Mouse (Mus musculus) heart, postnatal 0 days (tissue): ENCODE data around the gene Gm28051. TPM values are rescaled to one million over a fixed set of nuclear protein-coding genes. Genes with fewer than 3 reads are reported as not detected.
A peak's percentile ranks its signal among the peaks of the same experiment; 100 is the strongest.

Experiments used
- ATAC-seq: fragments of 200-750 bp; cut with Nextera tagmentation; 2 replicates; pipeline ENCODE4 v1.8.0; 2017; ENCODE audit warnings: low read depth, moderate number of reproducible peaks, moderate library complexity; ENCODE audit not compliant: insufficient read depth
- DNase-seq: peaks from one replicate; pipeline ENCODE4 v3.0.0-alpha.2; 2016; ENCODE audit warnings: low spot score
- H3K27ac ChIP-seq: fragments of 300-500 bp; sonication (generic); 2 replicates; pipeline ENCODE4 v1.5.1; 2014; ENCODE audit warnings: low read depth, mild to moderate bottlenecking
- H3K27me3 ChIP-seq: fragments of 300-500 bp; sonication (generic); 2 replicates; pipeline ENCODE4 v1.6.1; 2014; ENCODE audit warnings: low read length, mixed read lengths; ENCODE audit not compliant: control insufficient read depth, insufficient read depth
- H3K36me3 ChIP-seq: fragments of 300-500 bp; sonication (generic); replicated peaks from 2 replicates; pipeline ENCODE4 v1.6.1; 2014; ENCODE audit warnings: low read length, mixed read lengths; ENCODE audit not compliant: control insufficient read depth, insufficient read depth
- H3K4me1 ChIP-seq: fragments of 300-500 bp; sonication (generic); 2 replicates; pipeline ENCODE4 v1.6.1; 2014; ENCODE audit warnings: antibody characterized with exemption; ENCODE audit not compliant: control insufficient read depth, insufficient read depth
- H3K4me2 ChIP-seq: fragments of 300-500 bp; sonication (generic); 2 replicates; pipeline ENCODE4 v1.6.1; 2014; ENCODE audit warnings: low read depth, mild to moderate bottlenecking, low read length, moderate library complexity
- H3K4me3 ChIP-seq: fragments of 300-500 bp; sonication (generic); 2 replicates; pipeline ENCODE4 v1.5.1; 2014; ENCODE audit warnings: low read depth, low read length
- H3K9ac ChIP-seq: fragments of 300-500 bp; sonication (generic); replicated peaks from 2 replicates; pipeline ENCODE4 v1.6.1; 2014; ENCODE audit warnings: low read depth, low read length, mixed read lengths
- H3K9me3 ChIP-seq: fragments of 300-500 bp; sonication (generic); replicated peaks from 2 replicates; pipeline ENCODE4 v1.6.1; 2016; ENCODE audit warnings: low read length; ENCODE audit not compliant: control insufficient read depth
- CTCF ChIP-seq: IDR thresholded peaks from 2 replicates; pipeline ENCODE4 v1.5.1; 2016; ENCODE audit warnings: antibody characterized with exemption, control low read depth, low read depth
- EP300 ChIP-seq: IDR thresholded peaks from 2 replicates; pipeline ENCODE4 v1.6.1; 2016; ENCODE audit warnings: antibody characterized with exemption, low read depth
- WGBS: fragments of 180-500 bp; shearing (Covaris S2); extraction: QIAGEN DNeasy Blood & Tissue Kit; methylation state at CpG from one replicate; pipeline ENCODE4 v1.1.7; 2014; 5-methylcytosine and 5-hydroxymethylcytosine counted together
- polyA plus RNA-seq: library from polyadenylated mRNA; unstranded; fragments of >200 nt; fragmentation: Nextera tagmentation; extraction: Ambion mirVana; gene quantifications from 2 replicates; pipeline ENCODE4 v1.2.1, GENCODE M21; 2015
- total RNA-seq: library from RNA; depleted of rRNA; stranded (reverse); fragments of >200 nt; gene quantifications from 2 replicates; pipeline ENCODE4 v1.2.3, GENCODE M21; 2014; ENCODE audit warnings: low replicate concordance

Gm28051 gene
- total and polyA plus RNA-seq, 2 experiments from 2014 or later = not detected

GRCm38 (mm10) chr12:102722451-102722850 lies 35.1 kb downstream of the Gm28051 start:
- Histone ChIP-seq H3K4me2 (no peak overlapping the region), H3K27me3 (no peaks in the 10 kb centered on the region), H3K27ac (no peak overlapping the region), H3K4me3 (no peak overlapping the region), H3K9ac (no peak overlapping the region), H3K36me3 (no peaks in the 10 kb centered on the region), H3K4me1 (no peaks in the 10 kb centered on the region), H3K9me3 (no peaks in the 10 kb centered on the region)
- DNase-seq = no peak
- TF ChIP-seq CTCF (no peak), EP300 (no peak)
- 68% methylated on average over 11 of the region's 11 CpGs for WGBS
- ATAC-seq = no peak

DNA sequence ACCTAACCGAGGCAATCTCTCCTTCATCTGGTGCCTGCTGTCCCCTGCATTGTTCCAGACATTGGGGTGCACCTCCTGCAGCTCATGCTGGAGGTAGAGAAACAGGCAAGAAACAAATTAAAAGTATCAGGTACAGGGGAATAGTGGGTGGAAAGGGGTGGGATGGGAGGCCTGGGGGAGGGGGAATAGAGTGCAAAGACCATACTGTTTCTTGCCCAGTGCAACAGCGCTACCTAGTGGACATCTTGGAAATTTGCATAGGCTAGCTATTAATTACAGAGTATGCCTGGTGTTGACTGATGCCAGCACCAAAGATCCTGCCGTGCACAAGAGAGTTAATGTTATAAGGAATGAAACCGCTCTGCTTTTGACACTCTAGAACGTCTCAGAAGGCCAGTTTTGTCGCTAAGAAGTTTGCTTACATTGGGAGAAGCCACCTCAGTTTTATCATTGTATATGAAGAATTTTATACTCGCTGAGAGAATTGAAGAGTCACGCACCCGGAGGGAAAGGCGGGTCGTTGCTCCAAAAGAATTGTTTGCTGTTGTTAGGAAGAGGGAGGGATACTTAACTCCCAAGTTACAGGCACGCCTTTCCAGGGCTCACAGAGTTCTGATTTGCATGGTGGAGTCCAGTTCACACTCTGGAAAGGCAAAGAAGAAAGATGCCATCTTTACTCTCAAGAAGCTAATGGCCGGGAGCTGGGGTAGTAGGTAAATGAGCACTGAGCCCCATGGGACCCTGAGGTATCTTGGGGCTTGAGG lies 37.8 kb downstream of the Gm28051 start:
- H3K9ac ChIP-seq = no peak overlapping the region
- no peaks in the 10 kb centered on the region for H3K27me3 ChIP-seq
- no peaks in the 10 kb centered on the region for H3K9me3 ChIP-seq
- H3K36me3 ChIP-seq = no peaks in the 10 kb centered on the region
- TF ChIP-seq CTCF (peak; percentile 84), EP300 (no peak)
- no peak overlapping the region for H3K4me2 ChIP-seq
- no peak overlapping the region for H3K4me3 ChIP-seq
- whole genome bisulfite sequencing = 26% methylated on average over 13 of the region's 13 CpGs
- H3K27ac ChIP-seq = no peak overlapping the region
- peak; percentile 59 for DNase-seq
- peak; percentile 77; the same call in 1 of the 2 replicates for ATAC-seq
- no peaks in the 10 kb centered on the region for H3K4me1 ChIP-seq

GRCm38 (mm10) chr12:102714654-102715395 lies 42.7 kb downstream of the Gm28051 start:
- H3K4me1 ChIP-seq = peaks cover 7% of the 10 kb centered on the region; the same call in 1 of the 2 replicates
- ATAC-seq (no peak), DNase-seq (no peak)
- TF ChIP-seq EP300 = no peak
- TF ChIP-seq CTCF = no peak
- H3K27me3 ChIP-seq = no peaks in the 10 kb centered on the region
- H3K9me3 ChIP-seq = no peaks in the 10 kb centered on the region
- H3K27ac ChIP-seq = no peak overlapping the region
- no peaks in the 10 kb centered on the region for H3K36me3 ChIP-seq
- H3K9ac ChIP-seq = no peak overlapping the region
- WGBS = 79% methylated on average over 10 of the region's 10 CpGs
- H3K4me2 ChIP-seq = no peak overlapping the region
- H3K4me3 ChIP-seq = no peak overlapping the region

DNA sequence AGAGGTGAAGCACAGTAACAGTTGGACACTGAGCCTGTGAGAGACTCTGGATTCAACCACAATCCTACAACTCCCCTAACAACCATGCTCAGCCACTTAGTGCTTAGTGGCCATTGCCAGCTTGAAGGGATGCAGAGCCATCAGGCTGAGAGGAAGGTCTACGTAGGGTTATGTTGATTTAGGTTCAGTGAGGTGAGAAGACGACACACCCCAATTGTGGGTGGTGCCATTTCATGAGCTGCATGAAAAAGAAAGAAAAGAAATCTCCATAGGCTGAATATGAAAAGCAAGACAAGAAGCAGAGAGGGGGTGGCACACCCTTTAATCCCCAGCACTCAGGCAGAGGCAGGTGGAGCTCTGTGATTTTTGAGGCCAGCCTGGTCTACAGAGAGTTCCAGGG lies 43.4 kb downstream of the Gm28051 start:
- Histone ChIP-seq H3K27me3 (no peaks in the 10 kb centered on the region), H3K27ac (no peak overlapping the region), H3K9me3 (no peaks in the 10 kb centered on the region), H3K4me2 (no peak overlapping the region), H3K4me1 (peaks cover 7% of the 10 kb centered on the region; the same call in 1 of the 2 replicates), H3K9ac (no peak overlapping the region), H3K36me3 (no peaks in the 10 kb centered on the region), H3K4me3 (no peak overlapping the region)
- TF ChIP-seq EP300 (no peak), CTCF (no peak)
- DNase-seq (no peak), ATAC-seq (no peak)
- WGBS = 81% methylated on average over 2 of the region's 2 CpGs

DNA sequence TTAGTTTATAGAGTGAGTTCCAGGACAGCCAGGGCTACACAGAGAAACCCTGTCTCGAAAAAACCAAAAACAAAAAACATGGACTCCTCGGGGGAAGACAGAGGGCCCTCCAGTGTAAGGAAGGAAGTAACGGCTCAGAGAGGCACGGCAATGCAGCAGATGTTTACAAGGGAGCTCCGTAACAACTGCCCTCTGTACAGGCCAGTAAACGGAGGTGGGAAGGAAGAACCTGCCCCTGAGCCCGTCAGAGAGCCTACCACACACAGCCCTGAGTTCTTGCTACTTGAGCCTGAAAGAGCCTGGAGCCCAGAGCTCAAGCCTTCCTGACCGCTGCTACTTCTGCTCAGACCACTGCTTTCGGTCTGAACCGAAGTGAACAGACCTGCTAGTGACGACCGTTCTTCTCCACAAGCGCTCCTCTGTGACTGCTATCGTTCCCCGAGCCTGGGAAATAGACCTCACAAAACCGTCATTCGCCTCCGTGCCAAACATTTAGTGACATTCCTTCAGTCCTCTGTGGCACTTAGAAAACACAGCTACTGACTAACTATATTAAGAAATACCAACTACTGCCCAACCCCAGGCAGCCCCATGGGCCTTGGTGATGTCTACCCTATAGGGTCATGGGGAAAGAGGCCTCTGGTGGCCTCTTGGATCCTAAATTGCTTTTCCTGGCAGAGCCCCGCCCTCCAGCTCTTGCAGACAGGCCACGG lies 44.3 kb downstream of the Gm28051 start:
- ATAC-seq = peak; percentile 36; the same call in 1 of the 2 replicates

More for the DNA sequence above, 44.3 kb downstream of the Gm28051 start:
- WGBS = 51% methylated on average over 20 of the region's 20 CpGs
- Histone ChIP-seq H3K9me3 (no peaks in the 10 kb centered on the region), H3K4me2 (peak overlapping the region; percentile 39), H3K9ac (peak overlapping the region; percentile 45), H3K36me3 (no peaks in the 10 kb centered on the region), H3K4me1 (peaks cover 7% of the 10 kb centered on the region; the same call in 1 of the 2 replicates), H3K27me3 (no peaks in the 10 kb centered on the region), H3K4me3 (no peak overlapping the region), H3K27ac (peak overlapping the region; percentile 48; the same call in 1 of the 2 replicates)
- no peak for DNase-seq
- TF ChIP-seq EP300 (no peak), CTCF (no peak)
